11 mouse cellular contexts compared by ENCODE assay signal in the genomic region with DNA sequence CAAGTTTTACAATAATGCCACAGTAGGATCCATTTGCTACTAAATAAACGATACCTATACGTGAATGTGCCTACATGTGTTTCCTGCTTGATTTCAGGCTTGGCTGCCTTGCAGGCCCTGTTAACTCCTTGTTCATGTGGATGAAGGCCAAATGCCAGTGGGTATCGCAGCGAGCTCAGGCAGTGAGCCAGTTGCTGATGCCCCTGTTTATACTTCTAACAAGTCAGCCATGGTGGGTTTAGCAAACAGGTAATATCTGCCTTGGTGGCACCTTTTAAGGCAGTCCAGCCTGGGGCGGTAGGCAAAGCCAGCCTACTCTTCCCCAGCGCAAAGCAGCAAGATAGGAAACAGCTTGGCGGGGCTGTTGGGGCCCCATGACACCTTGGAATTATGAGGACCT.
"Had no signal": no experiment of that assay in that cellular context is flagged by ENCODE, and none has a peak within 500 bp of the region (broad histone marks: within the 10 kb centered on the region; RNA-seq: fewer than 3 reads in every experiment).

No protein-coding gene starts in this region.

- H3K27ac ChIP-seq: layer of hippocampus, adult 2 months; limb, embryonic 13.5 days; liver, embryonic 14.5 days; midbrain, embryonic 12.5 days; neural tube, embryonic 15.5 days had no signal

- H3K4me3 ChIP-seq: layer of hippocampus, adult 2 months; limb, embryonic 13.5 days; midbrain, embryonic 12.5 days; myocyte; neural tube, embryonic 15.5 days had no signal

- H3K27me3 ChIP-seq: limb, embryonic 13.5 days; midbrain, embryonic 12.5 days; neural tube, embryonic 15.5 days had no signal

- H3K9me3 ChIP-seq: limb, embryonic 13.5 days; midbrain, embryonic 12.5 days; neural tube, embryonic 15.5 days had no signal

- DNase-seq: kidney, postnatal 10 days; kidney, postnatal 4 days; lung, adult 18-20 months; thymus, adult 18-20 months; thymus, postnatal 25 days had no signal

- H3K9ac ChIP-seq: limb, embryonic 13.5 days; liver, embryonic 14.5 days; midbrain, embryonic 12.5 days; neural tube, embryonic 15.5 days had no signal
